Mouse (Mus musculus): ENCODE measurements around the gene Zp3. TPM values are rescaled to one million over a fixed set of nuclear protein-coding genes. Genes with fewer than 3 reads are reported as not detected.

Gene Zp3
- polyA plus RNA-seq, 2 experiments, result 0.37 to 0.38 TPM

DNA sequence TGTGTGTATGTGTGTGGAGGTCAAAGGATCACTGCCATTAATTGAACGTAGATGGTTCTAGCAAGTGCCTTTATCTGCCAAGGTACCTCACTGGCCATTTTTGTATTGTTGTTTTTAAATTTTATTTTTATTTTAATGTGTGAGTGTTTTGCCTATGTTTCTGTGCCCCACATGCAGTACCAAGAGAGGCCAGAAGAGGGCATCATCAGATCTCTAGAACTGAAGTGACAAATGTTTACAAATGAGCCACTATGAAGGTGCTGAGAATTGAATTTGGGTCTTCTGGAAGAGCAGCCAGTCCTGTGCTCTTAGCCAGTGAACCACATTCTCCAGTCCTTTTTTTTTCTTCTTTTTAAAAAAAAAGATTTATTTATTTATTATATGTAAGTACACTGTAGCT lies 11.1 kb upstream of the Zp3 start:
- Histone ChIP-seq H3K4me1 (ENCODE audit: control insufficient read depth, insufficient read depth, low read length) (peaks cover 6% of the 10 kb centered on the region; the same call in 1 of the 2 replicates), H3K4me3 (replicated peaks; ENCODE audit: low read length) (no peak overlapping the region), H3K9me3 (ENCODE audit: control insufficient read depth, low read length) (no peaks in the 10 kb centered on the region), H3K9ac (ENCODE audit: low read depth, low read length, severe bottlenecking) (no peak overlapping the region), H3K27me3 (ENCODE audit: control insufficient read depth, insufficient read depth, low read length) (no peaks in the 10 kb centered on the region), H3K4me2 (replicated peaks; ENCODE audit: low read depth, low read length, severe bottlenecking) (no peak overlapping the region), H3K27ac (replicated peaks; ENCODE audit: low read depth, low read length) (no peak overlapping the region), H3K36me3 (ENCODE audit: control insufficient read depth, insufficient read depth, low read length) (no peaks in the 10 kb centered on the region)
- TF ChIP-seq POLR2A (IDR thresholded peaks at IDR 0.05; ENCODE audit: borderline replicate concordance, extremely low read depth, insufficient read depth, insufficient read length), result no peak
- WGBS, result 64% methylated on average over 1 of the region's 1 CpGs
- no peak for ATAC-seq (ENCODE audit: low FRiP score, low read depth)
- no peak for DNase-seq (ENCODE audit: low spot score)

GRCm38 (mm10) chr5:135970247-135970646 lies 9.7 kb upstream of the Zp3 start:
- Histone ChIP-seq H3K4me3 (replicated peaks; ENCODE audit: low read length) (no peak overlapping the region), H3K36me3 (ENCODE audit: control insufficient read depth, insufficient read depth, low read length) (no peaks in the 10 kb centered on the region), H3K4me2 (replicated peaks; ENCODE audit: low read depth, low read length, severe bottlenecking) (no peak overlapping the region), H3K27me3 (ENCODE audit: control insufficient read depth, insufficient read depth, low read length) (no peaks in the 10 kb centered on the region), H3K4me1 (ENCODE audit: control insufficient read depth, insufficient read depth, low read length) (peaks cover 6% of the 10 kb centered on the region; the same call in 1 of the 2 replicates), H3K9me3 (ENCODE audit: control insufficient read depth, low read length) (no peaks in the 10 kb centered on the region), H3K9ac (ENCODE audit: low read depth, low read length, severe bottlenecking) (no peak overlapping the region), H3K27ac (replicated peaks; ENCODE audit: low read depth, low read length) (no peak overlapping the region)
- WGBS, result 76% methylated on average over 6 of the region's 6 CpGs
- no peak for TF ChIP-seq POLR2A (IDR thresholded peaks at IDR 0.05; ENCODE audit: borderline replicate concordance, extremely low read depth, insufficient read depth, insufficient read length)
- no peak for DNase-seq (ENCODE audit: low spot score)
- ATAC-seq (ENCODE audit: low FRiP score, low read depth), result no peak

DNA sequence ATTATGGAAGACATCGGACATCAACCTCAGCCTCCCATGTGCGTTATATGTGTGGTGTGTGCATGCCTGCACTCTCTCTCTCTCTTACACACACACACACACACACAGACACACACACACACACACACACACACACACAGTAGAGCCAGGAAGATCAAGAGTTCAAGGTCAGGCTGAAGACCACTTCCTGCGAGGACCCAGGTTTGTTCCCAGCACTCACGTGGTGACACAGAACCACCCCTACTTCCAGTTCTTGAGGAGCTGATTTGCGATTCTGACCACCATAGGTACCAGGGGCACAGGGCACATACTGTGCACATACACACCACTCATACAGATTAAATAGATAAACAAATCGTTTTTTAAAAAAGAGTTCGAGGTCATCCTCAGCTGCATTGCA lies 8.0 kb upstream of the Zp3 start:
- H3K4me3 ChIP-seq (replicated peaks; ENCODE audit: low read length), result no peak overlapping the region
- no peaks in the 10 kb centered on the region for H3K9me3 ChIP-seq (ENCODE audit: control insufficient read depth, low read length)
- TF ChIP-seq POLR2A (IDR thresholded peaks at IDR 0.05; ENCODE audit: borderline replicate concordance, extremely low read depth, insufficient read depth, insufficient read length), result no peak
- no peak overlapping the region for H3K4me2 ChIP-seq (replicated peaks; ENCODE audit: low read depth, low read length, severe bottlenecking)
- H3K27ac ChIP-seq (replicated peaks; ENCODE audit: low read depth, low read length), result no peak overlapping the region
- DNase-seq (ENCODE audit: low spot score), result no peak
- 81% methylated on average over 7 of the region's 7 CpGs for WGBS
- H3K27me3 ChIP-seq (ENCODE audit: control insufficient read depth, insufficient read depth, low read length), result no peaks in the 10 kb centered on the region
- H3K4me1 ChIP-seq (ENCODE audit: control insufficient read depth, insufficient read depth, low read length), result no peaks in the 10 kb centered on the region
- no peak for ATAC-seq (ENCODE audit: low FRiP score, low read depth)
- H3K9ac ChIP-seq (ENCODE audit: low read depth, low read length, severe bottlenecking), result no peak overlapping the region
- H3K36me3 ChIP-seq (ENCODE audit: control insufficient read depth, insufficient read depth, low read length), result no peaks in the 10 kb centered on the region

GRCm38 (mm10) chr5:135974365-135974764 lies 5.5 kb upstream of the Zp3 start, which contains the start of gene Ssc4d:
TSS of gene Ssc4d (minus strand) at chr5:135974531.
- Histone ChIP-seq H3K4me1 (ENCODE audit: control insufficient read depth, insufficient read depth, low read length) (no peaks in the 10 kb centered on the region), H3K27ac (replicated peaks; ENCODE audit: low read depth, low read length) (no peak within 1 kb of the TSS), H3K4me2 (replicated peaks; ENCODE audit: low read depth, low read length, severe bottlenecking) (no peak within 1 kb of the TSS; the same call in 1 of the 2 replicates), H3K9me3 (ENCODE audit: control insufficient read depth, low read length) (no peaks in the 10 kb centered on the region), H3K4me3 (replicated peaks; ENCODE audit: low read length) (peak within 1 kb of the TSS; percentile 14; the same call in 1 of the 2 replicates), H3K27me3 (ENCODE audit: control insufficient read depth, insufficient read depth, low read length) (no peaks in the 10 kb centered on the region), H3K9ac (ENCODE audit: low read depth, low read length, severe bottlenecking) (no peak within 1 kb of the TSS), H3K36me3 (ENCODE audit: control insufficient read depth, insufficient read depth, low read length) (no peaks in the 10 kb centered on the region)
- TF ChIP-seq POLR2A (IDR thresholded peaks at IDR 0.05; ENCODE audit: borderline replicate concordance, extremely low read depth, insufficient read depth, insufficient read length), result no peak
- 19% methylated on average over 7 of the region's 9 CpGs for WGBS
- DNase-seq (ENCODE audit: low spot score) (no peak), ATAC-seq (ENCODE audit: low FRiP score, low read depth) (no peak)

DNA sequence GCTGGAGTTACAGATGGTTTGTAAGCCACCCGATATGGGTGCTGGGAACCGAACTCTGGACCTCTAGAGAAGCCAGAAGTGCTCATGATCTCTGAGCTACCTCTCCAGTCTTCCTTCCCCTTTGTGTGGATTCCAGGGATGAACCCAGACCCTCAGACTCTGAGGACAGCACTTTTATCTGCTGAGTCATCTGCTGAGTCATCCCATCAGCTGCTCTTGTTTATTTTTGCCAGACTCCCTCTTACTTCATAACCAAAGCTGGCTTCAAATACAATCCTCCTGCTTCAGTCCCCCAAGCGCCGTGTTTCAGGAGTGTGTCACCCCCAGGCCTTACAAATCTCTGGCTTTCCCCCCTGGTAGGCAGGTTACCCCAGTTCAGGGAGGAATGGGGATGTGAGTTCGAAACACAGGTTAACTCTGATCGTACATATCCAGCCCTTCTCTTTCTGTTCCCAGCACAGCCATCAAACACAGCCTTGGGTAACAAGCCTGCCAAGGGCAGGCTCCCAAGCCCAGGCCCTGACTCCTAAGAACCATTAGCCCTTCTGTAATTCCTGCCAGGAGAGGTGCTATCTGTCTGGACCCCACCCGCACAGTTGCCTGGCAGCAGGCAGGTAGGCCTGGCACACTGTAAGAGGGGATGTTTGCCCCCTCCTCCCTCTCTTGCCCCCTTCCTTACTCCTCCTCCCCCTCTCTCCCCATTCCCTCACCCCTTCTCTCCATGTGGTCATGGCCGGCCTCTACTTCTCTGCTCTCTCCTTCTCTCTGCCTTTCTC lies 3.8 kb upstream of the Zp3 start:
- H3K4me3 ChIP-seq (replicated peaks; ENCODE audit: low read length), result no peak overlapping the region
- no peak for TF ChIP-seq POLR2A (IDR thresholded peaks at IDR 0.05; ENCODE audit: borderline replicate concordance, extremely low read depth, insufficient read depth, insufficient read length)
- ATAC-seq (ENCODE audit: low FRiP score, low read depth) (no peak), DNase-seq (ENCODE audit: low spot score) (no peak)
- no peaks in the 10 kb centered on the region for H3K36me3 ChIP-seq (ENCODE audit: control insufficient read depth, insufficient read depth, low read length)
- no peak overlapping the region for H3K9ac ChIP-seq (ENCODE audit: low read depth, low read length, severe bottlenecking)
- H3K27me3 ChIP-seq (ENCODE audit: control insufficient read depth, insufficient read depth, low read length), result no peaks in the 10 kb centered on the region
- no peak overlapping the region for H3K27ac ChIP-seq (replicated peaks; ENCODE audit: low read depth, low read length)
- 85% methylated on average over 8 of the region's 8 CpGs for WGBS
- no peaks in the 10 kb centered on the region for H3K9me3 ChIP-seq (ENCODE audit: control insufficient read depth, low read length)
- H3K4me1 ChIP-seq (ENCODE audit: control insufficient read depth, insufficient read depth, low read length), result no peaks in the 10 kb centered on the region
- no peak overlapping the region for H3K4me2 ChIP-seq (replicated peaks; ENCODE audit: low read depth, low read length, severe bottlenecking)

Measured in limb, embryonic 14.5 days (tissue).